Mouse (Mus musculus) right cerebral cortex, postnatal 36 days (tissue): ENCODE results near the gene Btbd17.

Experiments
- DNase-seq, 2 experiments: peaks; one replicate each; pipeline ENCODE4 v3.0.0; 2022; ENCODE audit warnings: low spot score in 2 of 2, mixed read lengths in 1 of 2

Btbd17 gene

GRCm38 (mm10) chr11:114803990-114804389 is 8.2 kb upstream of the Btbd17 start:
- no peak for DNase-seq

DNA sequence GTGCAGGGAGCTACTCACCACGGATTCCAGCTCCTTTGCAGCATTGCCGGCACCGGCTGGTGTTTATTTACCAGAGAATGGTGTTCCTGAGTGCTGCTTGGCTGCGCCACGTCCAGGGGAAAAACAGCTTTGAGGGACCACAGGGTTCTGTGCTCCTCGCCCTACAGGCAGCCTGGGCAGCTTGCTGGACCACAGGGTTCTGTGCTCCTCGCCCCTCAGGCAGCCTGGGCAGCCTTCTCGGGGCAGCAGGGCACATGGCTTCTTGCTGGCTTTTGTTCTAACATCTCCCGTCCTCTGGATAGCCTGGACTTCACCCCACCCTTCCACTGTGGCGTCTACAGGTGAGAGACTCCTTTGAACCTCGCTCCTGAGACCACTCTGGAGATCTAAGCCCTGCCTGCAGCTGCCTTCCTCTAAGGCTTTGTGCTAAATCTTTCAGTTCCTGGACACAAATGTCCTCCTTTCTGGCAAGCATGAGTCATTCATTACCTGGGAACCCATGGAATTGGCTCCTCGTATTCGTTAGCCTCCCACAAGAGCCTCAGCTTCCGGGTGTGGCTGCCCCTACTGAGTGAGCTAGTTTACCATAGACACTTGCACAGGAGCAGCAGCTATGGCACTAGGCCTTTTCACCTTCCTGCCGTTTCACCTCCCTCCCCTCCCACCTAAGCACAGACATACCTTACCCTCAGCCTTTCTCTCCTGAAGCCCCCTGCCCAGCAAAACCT is 7.0 kb upstream of the Btbd17 start:
- no peak for DNase-seq

DNA sequence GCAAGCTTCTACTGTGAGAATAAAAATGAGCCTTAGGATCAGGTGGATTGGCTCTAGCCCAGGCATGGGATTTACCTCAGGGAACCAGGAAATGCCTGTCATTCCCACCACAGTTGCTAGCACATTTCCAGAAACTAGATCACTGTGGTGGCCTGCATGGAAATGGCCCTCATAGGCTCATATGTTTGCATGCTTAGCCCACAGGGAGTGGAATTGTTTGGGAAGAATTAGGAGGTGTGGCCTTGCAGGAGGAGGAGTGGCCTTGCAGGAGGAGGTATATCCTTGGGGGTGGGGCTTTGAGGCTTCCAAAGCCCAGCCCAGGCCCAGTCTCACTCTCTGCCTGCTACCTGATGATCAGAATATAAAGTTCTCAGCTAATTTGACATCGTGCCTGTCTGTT is 6.2 kb upstream of the Btbd17 start:
- DNase-seq: no peak

DNA sequence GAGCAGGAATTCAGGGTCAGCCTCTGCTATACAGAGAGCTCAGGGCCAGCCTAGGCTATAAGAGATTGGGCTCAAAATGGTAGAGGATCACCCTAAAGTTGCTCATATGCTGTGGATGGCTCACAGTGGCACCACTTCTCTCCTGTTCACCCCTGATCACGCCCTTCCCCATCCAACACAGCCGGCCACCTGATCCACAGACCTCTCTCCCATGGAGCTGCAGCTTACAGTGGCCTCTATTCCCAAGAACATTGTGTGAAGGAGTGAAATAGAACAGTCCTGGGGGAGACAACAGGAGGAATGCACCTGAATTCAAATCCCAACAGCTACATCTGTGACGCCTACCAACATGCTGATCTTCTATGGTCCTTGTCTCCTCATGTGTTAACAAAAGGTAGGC is 2.9 kb upstream of the Btbd17 start, which contains the start of gene Gpr142:
Gpr142 (plus strand) TSS at position 301 of the 400 bp plus-strand sequence.
- no peak for DNase-seq

- no peak for DNase-seq
Observed at GRCm38 (mm10) chr11:114797981-114798380, 2.2 kb upstream of the Btbd17 start.

GRCm38 (mm10) chr11:114797176-114797575 is 1.4 kb upstream of the Btbd17 start:
- no peak for DNase-seq

GRCm38 (mm10) chr11:114795231-114795746 is 456 bp downstream of the Btbd17 start:
- peak; percentile 92 to 94 for DNase-seq

- no peak for DNase-seq
Observed at GRCm38 (mm10) chr11:114794691-114795090, 1.1 kb downstream of the Btbd17 start.

- no peak for DNase-seq
Observed at GRCm38 (mm10) chr11:114793868-114794545, 1.7 kb downstream of the Btbd17 start.

DNA sequence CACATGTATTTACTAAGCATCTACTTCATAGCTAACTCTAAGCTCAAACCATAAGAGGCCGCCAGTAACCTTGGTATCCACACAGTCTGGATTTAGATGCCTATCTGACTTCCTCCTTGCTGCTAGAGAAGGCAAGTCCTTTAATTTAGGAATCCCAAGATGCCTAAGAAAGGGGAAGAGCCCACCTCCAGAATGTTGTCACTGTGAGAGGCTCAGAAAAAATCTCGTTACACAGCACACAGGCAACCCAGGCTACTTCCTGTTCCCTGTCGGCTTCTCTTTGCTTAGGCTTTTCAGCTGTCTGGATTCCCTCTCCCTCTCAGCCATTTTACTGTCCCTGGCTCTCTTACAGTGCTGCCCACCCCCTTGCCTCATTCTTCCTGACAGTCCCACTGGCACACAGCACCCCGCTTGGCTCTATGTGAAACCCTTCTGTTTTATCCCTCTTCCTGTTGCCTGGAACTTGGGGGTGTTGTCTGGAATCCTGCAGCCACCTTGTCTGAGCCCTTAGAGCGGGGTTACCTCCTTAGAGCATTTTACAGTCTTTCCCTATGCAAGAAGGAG is 2.7 kb downstream of the Btbd17 start:
- no peak for DNase-seq

DNA sequence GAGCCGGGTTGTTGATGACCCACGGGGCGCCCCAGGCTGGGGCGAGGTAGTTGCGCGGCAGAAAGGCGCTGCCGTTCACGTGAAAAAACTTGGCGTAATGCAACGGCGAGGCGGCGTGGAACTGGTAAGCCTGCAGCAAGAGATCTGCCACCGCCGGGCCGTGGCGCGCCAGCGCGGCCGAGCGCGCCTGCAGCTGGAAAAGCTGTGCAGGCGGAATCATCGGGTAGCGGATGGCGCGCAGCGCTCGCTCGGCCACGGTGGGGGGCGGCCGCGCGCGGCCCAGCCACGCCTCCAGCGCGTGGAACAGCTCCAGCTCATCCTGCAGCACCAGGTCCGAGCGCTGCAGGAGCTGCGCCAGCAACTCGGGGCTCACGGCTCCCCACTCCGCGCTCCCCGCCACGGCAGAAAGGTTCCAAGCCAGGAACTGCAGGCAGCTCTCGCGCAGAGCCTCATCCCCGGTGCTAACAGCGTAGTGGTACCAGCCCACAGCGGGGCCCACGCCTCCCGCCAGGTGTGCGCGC is 3.8 kb downstream of the Btbd17 start:
- DNase-seq: peak in 1 of 2 experiments; percentile 32

DNA sequence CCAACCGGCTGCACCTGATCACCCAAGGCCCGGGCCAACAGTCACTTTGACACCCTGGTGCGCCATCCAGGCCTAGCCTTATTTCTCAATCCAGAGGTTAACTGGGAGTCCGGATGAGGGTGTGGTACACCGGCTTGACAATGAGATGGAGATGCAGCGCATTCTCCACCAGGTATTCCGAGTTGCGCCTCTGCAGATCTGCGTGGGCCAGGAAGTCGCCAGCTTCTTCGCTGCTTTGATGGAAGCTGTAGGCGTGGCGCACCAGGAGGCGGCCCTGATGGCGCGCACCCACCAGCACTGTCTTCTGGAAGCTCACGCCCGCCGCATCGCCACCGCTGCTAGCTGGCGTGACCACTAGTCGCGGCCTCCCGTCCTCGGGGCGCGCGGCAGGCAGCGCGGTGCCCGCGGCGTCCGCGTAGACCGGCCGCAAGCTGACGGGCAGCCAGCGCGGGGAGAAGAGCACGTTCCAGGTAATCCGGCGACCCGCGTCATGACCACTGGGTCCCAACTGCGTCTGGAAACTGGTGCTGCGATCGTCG is 4.3 kb downstream of the Btbd17 start:
- no peak for DNase-seq

DNA sequence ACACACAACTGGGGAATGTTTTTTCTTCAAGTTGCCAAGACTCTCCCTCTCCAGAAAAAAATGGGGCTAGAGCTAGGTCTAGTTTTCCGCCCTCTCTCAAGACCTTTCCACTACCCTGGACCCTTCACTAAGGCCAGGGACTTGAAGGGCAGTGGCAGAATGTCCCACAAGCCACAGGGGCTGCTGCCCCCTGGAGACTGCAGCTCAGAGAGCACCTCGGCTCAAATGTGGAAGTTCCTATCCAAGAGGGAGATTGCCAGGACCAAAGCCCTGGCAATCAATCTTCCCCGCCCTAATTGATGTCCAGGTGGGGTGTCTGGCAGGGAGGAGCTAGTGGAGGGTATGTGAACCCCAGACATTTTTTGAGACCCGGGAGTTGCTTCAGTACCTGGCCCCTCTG is 4.9 kb downstream of the Btbd17 start:
- DNase-seq: no peak

DNA sequence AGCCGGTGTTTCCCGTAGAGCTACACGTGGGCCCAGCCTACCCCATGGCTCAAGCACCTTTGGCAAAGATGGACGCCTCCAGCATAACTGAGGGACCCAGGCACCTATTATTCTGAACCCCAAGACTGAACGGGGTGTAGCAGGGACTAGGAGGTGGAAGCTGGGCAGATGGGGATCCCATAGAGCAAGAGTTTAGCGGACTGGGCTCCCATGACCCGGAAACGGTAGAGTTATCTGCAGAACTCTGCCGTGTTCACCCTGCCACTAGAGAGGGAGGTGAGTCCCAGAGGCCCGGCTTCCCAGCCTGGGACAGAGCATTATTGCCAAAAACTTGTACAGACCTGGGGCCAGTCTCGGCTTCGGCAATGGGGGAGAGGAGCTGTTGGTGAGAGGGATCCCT is 5.6 kb downstream of the Btbd17 start:
- no peak for DNase-seq

DNA sequence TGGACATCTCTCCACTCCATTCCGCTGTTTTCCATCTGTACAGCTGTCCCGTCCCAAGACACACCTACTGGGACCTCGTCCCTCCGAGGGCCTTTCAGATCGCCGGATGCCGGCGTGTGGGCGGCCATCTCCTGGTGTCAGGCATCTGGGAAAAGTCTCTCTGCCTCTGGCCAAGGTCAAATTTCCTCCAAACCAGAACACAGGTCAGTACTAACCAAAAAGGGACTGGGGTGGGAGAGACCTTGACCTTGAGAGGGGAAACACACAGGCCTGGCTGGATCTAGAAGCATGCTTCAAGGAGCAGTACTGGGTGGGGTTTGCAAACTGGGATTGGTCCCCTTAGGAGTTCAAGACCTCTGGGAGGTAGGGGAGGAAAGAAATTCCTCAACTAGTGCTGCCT is 6.0 kb downstream of the Btbd17 start:
- no peak for DNase-seq

DNA sequence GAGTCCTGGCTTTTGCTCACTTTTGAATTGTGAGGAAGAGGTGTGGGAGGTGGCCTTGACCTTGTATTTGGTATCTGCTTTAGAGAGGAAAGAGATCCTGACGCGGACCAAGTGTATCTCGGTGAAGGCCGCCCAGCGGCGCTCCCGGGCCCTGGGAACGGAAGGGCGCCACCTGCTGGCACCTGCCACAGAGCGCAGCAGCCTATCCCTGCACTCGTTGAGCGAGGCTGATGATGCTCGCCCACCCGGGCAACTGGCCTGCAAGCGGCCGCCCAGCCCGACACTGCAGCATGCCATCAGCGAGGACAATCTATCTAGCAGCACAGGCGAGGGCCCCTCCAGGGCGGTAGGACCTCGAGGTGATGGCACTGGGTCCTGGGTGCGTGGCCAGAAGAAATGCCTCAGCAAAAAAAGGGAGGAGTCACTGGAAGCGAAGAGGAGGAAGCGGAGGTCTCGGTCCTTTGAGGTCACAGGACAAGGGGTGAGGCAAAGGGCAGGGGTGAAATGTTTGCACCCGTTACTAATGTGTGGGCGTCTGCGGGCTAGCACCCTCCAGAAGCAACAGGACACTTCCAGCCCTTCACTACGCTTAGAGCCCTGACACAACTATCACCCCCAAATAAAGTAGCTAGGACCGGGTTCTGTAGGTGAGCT is 6.6 kb downstream of the Btbd17 start:
- peak; percentile 57 to 58 for DNase-seq

GRCm38 (mm10) chr11:114787611-114788010 is 8.1 kb downstream of the Btbd17 start:
- DNase-seq: no peak

- peak; percentile 61 to 64 for DNase-seq
Observed at GRCm38 (mm10) chr11:114786326-114786725, 9.4 kb downstream of the Btbd17 start.

DNA sequence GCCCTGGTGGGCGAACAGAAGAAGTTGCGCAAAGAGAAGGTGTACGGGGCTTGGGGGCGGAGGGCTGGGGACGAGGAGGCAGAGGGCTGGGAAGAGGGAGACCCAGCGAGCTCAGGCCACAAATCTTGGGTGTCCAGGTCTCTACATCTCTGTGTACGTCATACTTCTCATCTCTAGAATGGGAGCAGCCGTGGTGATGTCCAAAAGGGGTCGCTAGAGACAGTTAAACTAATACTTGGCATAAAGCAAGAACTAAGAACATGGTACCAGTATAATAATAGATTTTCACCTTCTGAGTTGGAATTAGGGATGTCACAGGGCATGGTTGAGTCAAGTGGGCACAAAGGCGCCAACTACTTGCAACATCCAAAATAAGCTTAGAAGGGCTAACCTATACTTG is 9.9 kb downstream of the Btbd17 start:
- no peak for DNase-seq

DNA sequence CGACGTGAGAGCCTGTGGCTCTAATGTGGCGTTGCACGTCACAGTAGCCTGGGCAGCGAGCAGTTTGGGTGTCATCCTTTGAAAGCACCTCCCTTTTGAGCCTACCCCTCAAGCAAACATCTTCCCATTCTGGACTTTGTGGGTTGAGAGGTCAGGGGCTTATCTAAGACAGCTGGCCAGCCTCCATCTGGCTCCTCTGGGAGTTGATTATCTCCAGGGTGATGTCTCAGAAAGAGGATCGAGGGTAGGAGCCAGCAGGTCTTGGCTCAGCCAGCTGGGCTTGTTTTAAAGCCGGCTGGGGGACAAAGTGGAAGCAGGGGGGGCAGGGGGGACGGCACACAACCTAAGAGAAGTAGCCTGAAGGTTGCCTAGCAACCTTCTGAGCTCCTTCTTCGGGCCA is 15.7 kb downstream of the Btbd17 start:
- DNase-seq: no peak

- DNase-seq: no peak
Observed at GRCm38 (mm10) chr11:114771896-114772295, 23.8 kb downstream of the Btbd17 start.

- no peak for DNase-seq
Observed at GRCm38 (mm10) chr11:114769911-114770310, 25.8 kb downstream of the Btbd17 start.
